Mouse (Mus musculus): ENCODE results near the gene Crabp2. TPM values are rescaled to one million over a fixed set of nuclear protein-coding genes. Genes with fewer than 3 reads are reported as not detected.
A peak's percentile ranks its signal among the peaks of the same experiment; 100 is the strongest.

The Crabp2 gene
- polyA plus RNA-seq, 1 experiment from 2014 or later: not detected

GRCm38 (mm10) chr3:87958967-87959366 lies 10.5 kb downstream of the Crabp2 start:
- H3K9me3 ChIP-seq (ENCODE audit: low read length): no peaks in the 10 kb centered on the region
- no peak overlapping the region for H3K27ac ChIP-seq (ENCODE audit: low read depth)
- H3K36me3 ChIP-seq (replicated peaks; ENCODE audit: insufficient read depth, low read length): no peaks in the 10 kb centered on the region
- no peak for TF ChIP-seq EP300 (IDR thresholded peaks at IDR 0.05; ENCODE audit: low read depth)
- no peak for TF ChIP-seq CTCF (IDR thresholded peaks at IDR 0.05; ENCODE audit: low read depth)
- no peak overlapping the region for H3K9ac ChIP-seq (replicated peaks)
- H3K4me1 ChIP-seq (ENCODE audit: insufficient read depth): peaks cover 10% of the 10 kb centered on the region; the same call in 1 of the 2 replicates
- H3K4me3 ChIP-seq (ENCODE audit: low read depth, low read length): no peak overlapping the region
- ATAC-seq (no peak), DNase-seq (no peak)
- peaks cover 16% of the 10 kb centered on the region for H3K27me3 ChIP-seq (ENCODE audit: insufficient read depth, low read length)
- 44% methylated on average over 1 of the region's 1 CpGs for WGBS (ENCODE audit: insufficient replicate concordance)
- H3K4me2 ChIP-seq (ENCODE audit: low read depth, low read length): no peak overlapping the region

GRCm38 (mm10) chr3:87959371-87959770 lies 10.9 kb downstream of the Crabp2 start:
- DNase-seq: no peak
- no peak overlapping the region for H3K4me3 ChIP-seq (ENCODE audit: low read depth, low read length)
- 66% methylated on average over 7 of the region's 7 CpGs for WGBS (ENCODE audit: insufficient replicate concordance)
- no peak for TF ChIP-seq CTCF (IDR thresholded peaks at IDR 0.05; ENCODE audit: low read depth)
- no peak for ATAC-seq
- H3K36me3 ChIP-seq (replicated peaks; ENCODE audit: insufficient read depth, low read length): no peaks in the 10 kb centered on the region
- no peak overlapping the region for H3K9ac ChIP-seq (replicated peaks)
- no peak overlapping the region for H3K27ac ChIP-seq (ENCODE audit: low read depth)
- H3K4me2 ChIP-seq (ENCODE audit: low read depth, low read length): no peak overlapping the region
- H3K4me1 ChIP-seq (ENCODE audit: insufficient read depth): peaks cover 10% of the 10 kb centered on the region; the same call in 1 of the 2 replicates
- peaks cover 17% of the 10 kb centered on the region for H3K27me3 ChIP-seq (ENCODE audit: insufficient read depth, low read length)
- H3K9me3 ChIP-seq (ENCODE audit: low read length): no peaks in the 10 kb centered on the region

- no peak for ATAC-seq
- WGBS (ENCODE audit: insufficient replicate concordance): 15% methylated on average over 10 of the region's 10 CpGs
- TF ChIP-seq CTCF (IDR thresholded peaks at IDR 0.05; ENCODE audit: low read depth): no peak
- TF ChIP-seq EP300 (IDR thresholded peaks at IDR 0.05; ENCODE audit: low read depth): no peak
Observed at GRCm38 (mm10) chr3:87960191-87960585, 11.7 kb downstream of the Crabp2 start.

GRCm38 (mm10) chr3:87960586-87961191 lies 12.2 kb downstream of the Crabp2 start:
- Histone ChIP-seq H3K4me3 (ENCODE audit: low read depth, low read length) (peak overlapping the region; percentile 49), H3K4me1 (ENCODE audit: insufficient read depth) (peaks cover 10% of the 10 kb centered on the region; the same call in 1 of the 2 replicates), H3K27me3 (ENCODE audit: insufficient read depth, low read length) (peaks cover 17% of the 10 kb centered on the region), H3K9ac (replicated peaks) (peak overlapping the region; percentile 59; the same call in 1 of the 2 replicates), H3K27ac (ENCODE audit: low read depth) (no peak overlapping the region), H3K9me3 (ENCODE audit: low read length) (no peaks in the 10 kb centered on the region), H3K4me2 (ENCODE audit: low read depth, low read length) (peak overlapping the region; percentile 83), H3K36me3 (replicated peaks; ENCODE audit: insufficient read depth, low read length) (no peaks in the 10 kb centered on the region)
- ATAC-seq (peak; percentile 93), DNase-seq (peak; percentile 84)
- TF ChIP-seq CTCF (IDR thresholded peaks at IDR 0.05; ENCODE audit: low read depth) (peak; percentile 92), EP300 (IDR thresholded peaks at IDR 0.05; ENCODE audit: low read depth) (no peak)
- 1% methylated on average over 27 of the region's 27 CpGs for WGBS (ENCODE audit: insufficient replicate concordance)

More at GRCm38 (mm10) chr3:87960191-87960585, 11.7 kb downstream of the Crabp2 start:
- DNase-seq: no peak
- H3K9me3 ChIP-seq (ENCODE audit: low read length): no peaks in the 10 kb centered on the region
- no peaks in the 10 kb centered on the region for H3K36me3 ChIP-seq (replicated peaks; ENCODE audit: insufficient read depth, low read length)
- H3K27me3 ChIP-seq (ENCODE audit: insufficient read depth, low read length): peaks cover 17% of the 10 kb centered on the region
- peak overlapping the region; percentile 83 for H3K4me2 ChIP-seq (ENCODE audit: low read depth, low read length)
- H3K27ac ChIP-seq (ENCODE audit: low read depth): no peak overlapping the region
- H3K9ac ChIP-seq (replicated peaks): 0 out of 2 replicates have a peak overlapping the region, but pooled peaks have one; percentile 59
- peaks cover 10% of the 10 kb centered on the region; the same call in 1 of the 2 replicates for H3K4me1 ChIP-seq (ENCODE audit: insufficient read depth)
- peak overlapping the region; percentile 49 for H3K4me3 ChIP-seq (ENCODE audit: low read depth, low read length)

- ATAC-seq (no peak), DNase-seq (peak; percentile 60)
- H3K9ac ChIP-seq (replicated peaks): 0 out of 2 replicates have a peak overlapping the region, but pooled peaks have one; percentile 26
- peak overlapping the region; percentile 42; the same call in 1 of the 2 replicates for H3K4me3 ChIP-seq (ENCODE audit: low read depth, low read length)
- H3K36me3 ChIP-seq (replicated peaks; ENCODE audit: insufficient read depth, low read length): no peaks in the 10 kb centered on the region
- peaks cover 53% of the 10 kb centered on the region for H3K27me3 ChIP-seq (ENCODE audit: insufficient read depth, low read length)
- TF ChIP-seq EP300 (IDR thresholded peaks at IDR 0.05; ENCODE audit: low read depth) (no peak), CTCF (IDR thresholded peaks at IDR 0.05; ENCODE audit: low read depth) (peak; percentile 78)
- peak overlapping the region; percentile 66 for H3K4me2 ChIP-seq (ENCODE audit: low read depth, low read length)
- H3K9me3 ChIP-seq (ENCODE audit: low read length): no peaks in the 10 kb centered on the region
- H3K27ac ChIP-seq (ENCODE audit: low read depth): no peak overlapping the region
- 1% methylated on average over 21 of the region's 21 CpGs for WGBS (ENCODE audit: insufficient replicate concordance)
- peaks cover 13% of the 10 kb centered on the region for H3K4me1 ChIP-seq (ENCODE audit: insufficient read depth)
Observed at GRCm38 (mm10) chr3:87970184-87970938, 21.9 kb downstream of the Crabp2 start.

GRCm38 (mm10) chr3:87970939-87971488 lies 22.5 kb downstream of the Crabp2 start, which contains the start of gene Nes:
TSS of gene Nes (plus strand) at chr3:87971078.
- H3K36me3 ChIP-seq (replicated peaks; ENCODE audit: insufficient read depth, low read length): no peaks in the 10 kb centered on the region
- H3K9ac ChIP-seq (replicated peaks): peak within 1 kb of the TSS; percentile 37; the same call in 1 of the 2 replicates
- peak; percentile 40; the same call in 1 of the 2 replicates for ATAC-seq
- H3K4me3 ChIP-seq (ENCODE audit: low read depth, low read length): peak within 1 kb of the TSS; percentile 42
- under 1% methylated on average over 44 of the region's 44 CpGs for WGBS (ENCODE audit: insufficient replicate concordance)
- TF ChIP-seq EP300 (IDR thresholded peaks at IDR 0.05; ENCODE audit: low read depth) (no peak), CTCF (IDR thresholded peaks at IDR 0.05; ENCODE audit: low read depth) (no peak)
- H3K27me3 ChIP-seq (ENCODE audit: insufficient read depth, low read length): peaks cover 53% of the 10 kb centered on the region
- no peak within 1 kb of the TSS for H3K27ac ChIP-seq (ENCODE audit: low read depth)
- peak; percentile 58 for DNase-seq
- no peaks in the 10 kb centered on the region for H3K9me3 ChIP-seq (ENCODE audit: low read length)
- H3K4me2 ChIP-seq (ENCODE audit: low read depth, low read length): peak within 1 kb of the TSS; percentile 66
- H3K4me1 ChIP-seq (ENCODE audit: insufficient read depth): peaks cover 13% of the 10 kb centered on the region

Measured in liver, postnatal 0 days (tissue).